Mouse (Mus musculus) heart, embryonic 16.5 days (tissue): ENCODE data around the gene Oip5. TPM values are rescaled to one million over a fixed set of nuclear protein-coding genes. Genes with fewer than 3 reads are reported as not detected.

Experiments used
- ATAC-seq: fragments of 200-750 bp; cut with Nextera tagmentation; replicated peaks from 2 replicates; pipeline ENCODE4 v1.8.0; 2017; ENCODE audit warnings: moderate number of reproducible peaks; ENCODE audit not compliant: insufficient read depth, low FRiP score; ENCODE audit errors: extremely low read depth
- H3K27ac ChIP-seq: fragments of 300-500 bp; sonication (generic); 2 replicates; pipeline ENCODE4 v1.5.1; 2014; ENCODE audit warnings: mild to moderate bottlenecking, low read length, control low read depth, moderate library complexity
- H3K27me3 ChIP-seq: fragments of 300-500 bp; sonication (generic); 2 replicates; pipeline ENCODE4 v1.6.1; 2014; ENCODE audit warnings: low read length, mixed read lengths; ENCODE audit not compliant: control insufficient read depth, insufficient read depth
- H3K36me3 ChIP-seq: fragments of 300-500 bp; sonication (generic); 2 replicates; pipeline ENCODE4 v1.6.1; 2014; ENCODE audit not compliant: control insufficient read depth, insufficient read depth
- H3K4me1 ChIP-seq: fragments of 300-500 bp; sonication (generic); 2 replicates; pipeline ENCODE4 v1.6.1; 2014; ENCODE audit warnings: low read length, mixed read lengths; ENCODE audit not compliant: control insufficient read depth, insufficient read depth
- H3K4me2 ChIP-seq: fragments of 300-500 bp; sonication (generic); 2 replicates; pipeline ENCODE4 v1.6.1; 2014; ENCODE audit warnings: low read depth, mild to moderate bottlenecking, control low read depth, low read length
- H3K4me3 ChIP-seq: fragments of 300-500 bp; sonication (generic); 2 replicates; pipeline ENCODE4 v1.5.1; 2014; ENCODE audit warnings: mild to moderate bottlenecking, control low read depth, low read length
- H3K9ac ChIP-seq: fragments of 300-500 bp; sonication (generic); 2 replicates; pipeline ENCODE4 v1.6.1; 2014; ENCODE audit warnings: low read length, control low read depth
- H3K9me3 ChIP-seq: fragments of 300-500 bp; sonication (generic); replicated peaks from 2 replicates; pipeline ENCODE4 v1.6.1; 2016; ENCODE audit warnings: low read length; ENCODE audit not compliant: control insufficient read depth
- WGBS: fragments of 180-500 bp; shearing (Covaris S2); extraction: QIAGEN DNeasy Blood & Tissue Kit; methylation state at CpG from one replicate; pipeline ENCODE4 v1.1.7; 2014; 5-methylcytosine and 5-hydroxymethylcytosine counted together
- polyA plus RNA-seq: library from polyadenylated mRNA; unstranded; fragments of >200 nt; fragmentation: Nextera tagmentation; extraction: Ambion mirVana; gene quantifications from 2 replicates; pipeline ENCODE4 v1.2.1, GENCODE M21; 2015

The Oip5 gene
- polyA plus RNA-seq, 1 experiment from 2014 or later = 23.2 TPM

- Histone ChIP-seq H3K27me3 (no peaks in the 10 kb centered on the region), H3K4me2 (no peak overlapping the region), H3K4me3 (no peak overlapping the region), H3K27ac (no peak overlapping the region), H3K9ac (no peak overlapping the region), H3K4me1 (no peaks in the 10 kb centered on the region), H3K9me3 (no peaks in the 10 kb centered on the region), H3K36me3 (peaks cover 2% of the 10 kb centered on the region; the same call in 1 of the 2 replicates)
- ATAC-seq = no peak
- WGBS = 82% methylated on average over 4 of the region's 4 CpGs
Measured at GRCm38 (mm10) chr2:119565284-119565683, 53.0 kb downstream of the Oip5 start.

- no peak for ATAC-seq
- WGBS = 81% methylated on average over 3 of the region's 3 CpGs
- H3K4me3 ChIP-seq = no peak overlapping the region
- H3K9me3 ChIP-seq = no peaks in the 10 kb centered on the region
- H3K4me1 ChIP-seq = no peaks in the 10 kb centered on the region
- no peak overlapping the region for H3K27ac ChIP-seq
- no peaks in the 10 kb centered on the region for H3K27me3 ChIP-seq
- no peak overlapping the region for H3K4me2 ChIP-seq
- H3K9ac ChIP-seq = no peak overlapping the region
- peaks cover 2% of the 10 kb centered on the region; the same call in 1 of the 2 replicates for H3K36me3 ChIP-seq
Measured at GRCm38 (mm10) chr2:119561794-119562193, 56.5 kb downstream of the Oip5 start.

Other genes with a start within 250 kb of the Oip5 start
- 2.5 and 3.0 TPM in 2 replicates for gene Ino80, start 140.8 kb downstream of the Oip5 start, polyA plus RNA-seq
- 0.09 and 0.11 TPM in 2 replicates for gene Exd1, start 70.8 kb downstream of the Oip5 start, polyA plus RNA-seq
- 52.3 and 52.5 TPM in 2 replicates for gene Chp1, start 70.8 kb downstream of the Oip5 start, polyA plus RNA-seq
- 42.1 and 53.3 TPM in 2 replicates for gene Nusap1, start 171 bp downstream of the Oip5 start, polyA plus RNA-seq
- gene Ndufaf1, start 44.4 kb upstream of the Oip5 start, polyA plus RNA-seq = 62.3 and 69.0 TPM in 2 replicates
- 21.0 and 23.9 TPM in 2 replicates for gene Rtf1, start 56.6 kb upstream of the Oip5 start, polyA plus RNA-seq
- 1.7 and 2.7 TPM in 2 replicates for gene Itpka, start 123.9 kb upstream of the Oip5 start, polyA plus RNA-seq
- gene Ltk, start 142.0 kb upstream of the Oip5 start, polyA plus RNA-seq = 0.22 TPM in 1 of 2 replicates, not detected in the other
- 17.2 and 18.3 TPM in 2 replicates for gene Rpap1, start 169.1 kb upstream of the Oip5 start, polyA plus RNA-seq
- gene Tyro3, start 179.3 kb upstream of the Oip5 start, polyA plus RNA-seq = 5.1 and 8.0 TPM in 2 replicates